Mouse (Mus musculus) subcutaneous adipose tissue, adult 2 months (tissue): ENCODE data around the gene Aicda. TPM values are rescaled to one million over a fixed set of nuclear protein-coding genes. Genes with fewer than 3 reads are reported as not detected.

ENCODE experiments used
- polyA plus RNA-seq: library from polyadenylated mRNA; depleted of rRNA; stranded (reverse); fragments of >200 nt; gene quantifications from 2 replicates; pipeline ENCODE4 v1.2.3, GENCODE M21; 2012; ENCODE audit warnings: low replicate concordance; rRNA removed

Gene Aicda
- polyA plus RNA-seq, result not detected in 2 replicates

GRCm38 (mm10) chr6:122553606-122554005 lies at the start of gene Aicda:
TSS of gene Aicda (plus strand) at chr6:122553801.

GRCm38 (mm10) chr6:122505545-122505944 lies 48.1 kb upstream of the Aicda start, which contains the start of gene Mfap5:
TSS of gene Mfap5 (plus strand) at chr6:122505845.

GRCm38 (mm10) chr6:122602242-122602991 lies 48.8 kb downstream of the Aicda start, which contains the start of gene Apobec1:
TSS of gene Apobec1 (minus strand) at chr6:122602444.

GRCm38 (mm10) chr6:122609771-122610170 lies 56.2 kb downstream of the Aicda start, which contains the start of gene Gdf3:
TSS of gene Gdf3 (minus strand) at chr6:122610087.

Other genes with a start within 250 kb of the Aicda start
- 97.5 and 101 TPM in 2 replicates for gene M6pr, start 245.1 kb upstream of the Aicda start, polyA plus RNA-seq
- 14.6 and 55.6 TPM in 2 replicates for gene Phc1, start 213.2 kb upstream of the Aicda start, polyA plus RNA-seq
- gene Rimklb, start 55.0 kb upstream of the Aicda start, polyA plus RNA-seq, result 0.11 and 0.49 TPM in 2 replicates
- gene Mfap5, start 48.0 kb upstream of the Aicda start, polyA plus RNA-seq, result 392 and 474 TPM in 2 replicates
- gene Apobec1, start 48.6 kb downstream of the Aicda start, polyA plus RNA-seq, result 46.7 and 60.4 TPM in 2 replicates
- 0.11 and 0.58 TPM in 2 replicates for gene Gdf3, start 56.3 kb downstream of the Aicda start, polyA plus RNA-seq
- gene Dppa3, start 72.6 kb downstream of the Aicda start, polyA plus RNA-seq, result not detected in 2 replicates
- 0.50 TPM in 1 of 2 replicates, not detected in the other for gene Nanog, start 153.7 kb downstream of the Aicda start, polyA plus RNA-seq
- gene Slc2a3, start 247.8 kb downstream of the Aicda start, polyA plus RNA-seq, result 2.0 and 10.3 TPM in 2 replicates